Comparison of ENCODE assay signal across 18 mouse cellular contexts in genomic region chr12:39036466-39037037, GRCm38 (mm10).
DNase-seq lines count a peak whose midpoint lies in the region; ATAC-seq and TF ChIP-seq lines count a peak whose summit lies in the region.
"Had no signal": no experiment of that assay in that cellular context is flagged by ENCODE, and none has a peak within 500 bp of the region (broad histone marks: within the 10 kb centered on the region; RNA-seq: fewer than 3 reads in every experiment).

No protein-coding gene starts in this region.

- peak; percentile 78 for ATAC-seq in forebrain, embryonic 14.5 days
- ATAC-seq in forebrain, embryonic 12.5 days (ENCODE audit: low FRiP score): no peak
- no peak for ATAC-seq in midbrain, postnatal 0 days (ENCODE audit: low FRiP score)
- ATAC-seq in midbrain, embryonic 15.5 days (replicated peaks): no peak
- ATAC-seq: intestine, embryonic 15.5 days had no signal

- H3K27me3 ChIP-seq in forebrain, embryonic 14.5 days (replicated peaks; ENCODE audit: control insufficient read depth, insufficient read depth, low read length): no peaks in the 10 kb centered on the region
- no peaks in the 10 kb centered on the region for H3K27me3 ChIP-seq in forebrain, embryonic 12.5 days
- no peaks in the 10 kb centered on the region for H3K27me3 ChIP-seq in midbrain, postnatal 0 days (ENCODE audit: insufficient read depth, low read length)
- H3K27me3 ChIP-seq in midbrain, embryonic 15.5 days (replicated peaks): no peaks in the 10 kb centered on the region
- H3K27me3 ChIP-seq: embryonic facial prominence, embryonic 13.5 days; hindbrain, embryonic 12.5 days; intestine, embryonic 15.5 days had no signal

- H3K9me3 ChIP-seq in forebrain, embryonic 14.5 days (replicated peaks; ENCODE audit: control insufficient read depth, low read length): no peaks in the 10 kb centered on the region
- no peaks in the 10 kb centered on the region for H3K9me3 ChIP-seq in forebrain, embryonic 12.5 days
- H3K9me3 ChIP-seq in midbrain, postnatal 0 days (ENCODE audit: low read length): no peaks in the 10 kb centered on the region
- H3K9me3 ChIP-seq in midbrain, embryonic 15.5 days: no peaks in the 10 kb centered on the region
- H3K9me3 ChIP-seq: embryonic facial prominence, embryonic 13.5 days; heart, embryonic 10.5 days; hindbrain, embryonic 12.5 days; intestine, embryonic 15.5 days had no signal

- TF ChIP-seq CTCF in midbrain, postnatal 0 days (IDR thresholded peaks at IDR 0.05): no peak

- H3K36me3 ChIP-seq in forebrain, embryonic 14.5 days (ENCODE audit: control insufficient read depth, insufficient read depth, low read length): no peaks in the 10 kb centered on the region
- no peaks in the 10 kb centered on the region for H3K36me3 ChIP-seq in forebrain, embryonic 12.5 days (replicated peaks)
- H3K36me3 ChIP-seq in midbrain, postnatal 0 days (ENCODE audit: insufficient read depth, low read length): no peaks in the 10 kb centered on the region
- H3K36me3 ChIP-seq in midbrain, embryonic 15.5 days (replicated peaks): no peaks in the 10 kb centered on the region
- H3K36me3 ChIP-seq: embryonic facial prominence, embryonic 13.5 days; heart, embryonic 10.5 days; hindbrain, embryonic 12.5 days; intestine, embryonic 15.5 days had no signal

- H3K9ac ChIP-seq in forebrain, embryonic 14.5 days (ENCODE audit: low read length): no peak overlapping the region
- H3K9ac ChIP-seq in forebrain, embryonic 12.5 days: no peak overlapping the region
- no peak overlapping the region for H3K9ac ChIP-seq in midbrain, postnatal 0 days (replicated peaks; ENCODE audit: low read length, poor library complexity, severe bottlenecking)
- no peak overlapping the region for H3K9ac ChIP-seq in midbrain, embryonic 15.5 days
- H3K9ac ChIP-seq: embryonic facial prominence, embryonic 13.5 days; hindbrain, embryonic 12.5 days; intestine, embryonic 15.5 days had no signal

- H3K4me3 ChIP-seq in forebrain, embryonic 14.5 days (ENCODE audit: low read depth, low read length): no peak overlapping the region
- H3K4me3 ChIP-seq in forebrain, embryonic 12.5 days (replicated peaks): no peak overlapping the region
- no peak overlapping the region for H3K4me3 ChIP-seq in midbrain, postnatal 0 days (ENCODE audit: low read depth, low read length)
- H3K4me3 ChIP-seq in midbrain, embryonic 15.5 days: no peak overlapping the region
- H3K4me3 ChIP-seq: embryonic facial prominence, embryonic 13.5 days; heart, embryonic 10.5 days; hindbrain, embryonic 12.5 days; intestine, embryonic 15.5 days had no signal

- H3K27ac ChIP-seq in forebrain, embryonic 14.5 days (ENCODE audit: low read depth, low read length): no peak overlapping the region
- no peak overlapping the region for H3K27ac ChIP-seq in forebrain, embryonic 12.5 days
- H3K27ac ChIP-seq in midbrain, postnatal 0 days (ENCODE audit: low read depth, low read length): no peak overlapping the region
- no peak overlapping the region for H3K27ac ChIP-seq in midbrain, embryonic 15.5 days
- H3K27ac ChIP-seq: embryonic facial prominence, embryonic 13.5 days; heart, embryonic 10.5 days; hindbrain, embryonic 12.5 days; intestine, embryonic 15.5 days had no signal

- no peak overlapping the region for H3K4me2 ChIP-seq in forebrain, embryonic 14.5 days (ENCODE audit: low read length)
- no peak overlapping the region for H3K4me2 ChIP-seq in forebrain, embryonic 12.5 days
- H3K4me2 ChIP-seq in midbrain, postnatal 0 days (ENCODE audit: low read depth, low read length, poor library complexity, severe bottlenecking): no peak overlapping the region
- H3K4me2 ChIP-seq in midbrain, embryonic 15.5 days: no peak overlapping the region
- H3K4me2 ChIP-seq: embryonic facial prominence, embryonic 13.5 days; hindbrain, embryonic 12.5 days; intestine, embryonic 15.5 days had no signal

- no peaks in the 10 kb centered on the region for H3K4me1 ChIP-seq in forebrain, embryonic 14.5 days (ENCODE audit: control insufficient read depth, insufficient read depth, low read length)
- no peaks in the 10 kb centered on the region; the same call in 1 of the 2 replicates for H3K4me1 ChIP-seq in forebrain, embryonic 12.5 days
- H3K4me1 ChIP-seq in midbrain, postnatal 0 days (ENCODE audit: insufficient read depth, low read length): no peaks in the 10 kb centered on the region
- H3K4me1 ChIP-seq in midbrain, embryonic 15.5 days: no peaks in the 10 kb centered on the region
- H3K4me1 ChIP-seq: embryonic facial prominence, embryonic 13.5 days; heart, embryonic 10.5 days; hindbrain, embryonic 12.5 days; intestine, embryonic 15.5 days had no signal

- peak; percentile 54 to 57 for DNase-seq in cerebellum, postnatal 10 days
- no peak for DNase-seq in cerebellum, postnatal 36 days
- DNase-seq in forebrain, embryonic 14.5 days (ENCODE audit: low spot score): peak; percentile 85
- DNase-seq in midbrain, postnatal 0 days (ENCODE audit: low spot score): peak; percentile 26
- DNase-seq: adrenal gland, adult 2 months; adrenal gland, postnatal 25 days; cerebellum, adult 11-12 months; gastrocnemius, postnatal 10 days; heart, adult 18-20 months; heart, postnatal 10 days; heart, postnatal 4 days; kidney, adult 18-20 months had no signal

- 64% methylated on average over 2 of the region's 2 CpGs for WGBS in forebrain, embryonic 14.5 days
- 88% methylated on average over 2 of the region's 2 CpGs for WGBS in forebrain, embryonic 12.5 days
- WGBS in midbrain, postnatal 0 days: 86% methylated on average over 2 of the region's 2 CpGs
- 85% methylated on average over 2 of the region's 2 CpGs for WGBS in midbrain, embryonic 15.5 days

Comparison
In these comparisons a context has a peak if more than half of its experiments do, and no peak if none do; other contexts are left out.
1. DNase-seq: peak in cerebellum, postnatal 10 days (2 of 2), forebrain, embryonic 14.5 days (single experiment) and midbrain, postnatal 0 days (single experiment); none in cerebellum, postnatal 36 days (0 of 2).